Mouse (Mus musculus) G1E (cell line): ENCODE data around the gene Prf1. TPM values are rescaled to one million over a fixed set of nuclear protein-coding genes. Genes with fewer than 3 reads are reported as not detected.

Experiments used
- ATAC-seq: 2 replicates; pipeline ENCODE4 v1.8.0; 2016; ENCODE audit warnings: mild to moderate bottlenecking; ENCODE audit not compliant: insufficient number of reproducible peaks, poor library complexity, low FRiP score, severe bottlenecking; ENCODE audit errors: extremely low read depth
- DNase-seq: peaks from one replicate; pipeline ENCODE4 v3.0.0; 2012; ENCODE audit warnings: low spot score
- H3K27me3 ChIP-seq: 2 replicates; pipeline ENCODE4 v1.6.1; 2012; ENCODE audit warnings: mild to moderate bottlenecking, low read length, inconsistent platforms; ENCODE audit not compliant: insufficient read depth
- H3K36me3 ChIP-seq: replicated peaks from 2 replicates; pipeline ENCODE3; 2012; ENCODE audit warnings: mild to moderate bottlenecking, inconsistent platforms
- H3K4me1 ChIP-seq: 2 replicates; pipeline ENCODE4 v1.6.1; 2012; ENCODE audit warnings: low read depth, low read length, inconsistent platforms, mixed read lengths; ENCODE audit not compliant: insufficient read depth
- H3K4me3 ChIP-seq: 2 replicates; pipeline ENCODE4 v1.5.1; 2012; ENCODE audit warnings: low read depth, mild to moderate bottlenecking, inconsistent platforms, low read length, moderate library complexity, mixed read lengths
- H3K9me3 ChIP-seq: replicated peaks from 2 replicates; pipeline ENCODE4 v1.6.1; 2012; ENCODE audit warnings: inconsistent platforms
- CTCF ChIP-seq: IDR thresholded peaks from 2 replicates; pipeline ENCODE4 v1.5.1; 2012; ENCODE audit warnings: low read depth, low read length, inconsistent platforms, mixed read lengths
- GATA1 ChIP-seq: IDR thresholded peaks from 2 replicates; pipeline ENCODE4 v1.6.1; 2012; ENCODE audit warnings: borderline replicate concordance, low read length, inconsistent platforms, mixed read lengths
- GATA2 ChIP-seq: IDR thresholded peaks from 2 replicates; pipeline ENCODE4 v1.6.1; 2012; ENCODE audit warnings: low read depth, low read length, inconsistent platforms, borderline replicate concordance
- POLR2AphosphoS5 ChIP-seq: IDR thresholded peaks from 2 replicates; pipeline ENCODE4 v1.6.1; 2012; ENCODE audit warnings: low read depth, low read length, inconsistent platforms; ENCODE audit not compliant: insufficient replicate concordance
- TAL1 ChIP-seq: conservative IDR thresholded peaks from 2 replicates; pipeline ENCODE4 v1.6.1; 2012; ENCODE audit warnings: low read depth, low read length, inconsistent platforms, mixed read lengths
- polyA plus RNA-seq: library from polyadenylated mRNA; stranded (reverse); fragments of >175 nt; gene quantifications from 2 replicates; pipeline ENCODE4 v1.2.3, GENCODE M21; 2012
- total RNA-seq, 2 experiments: library from RNA; stranded (forward) in 1 of 2; stranded (reverse) in 1 of 2; fragments of 200-1000 nt in 1 of 2; fragments of >200 nt in 1 of 2; fragmentation: Nextera tagmentation in 1 of 2; gene quantifications; 2 replicates each; pipeline ENCODE4 v1.2.3; 2014 to 2017

Prf1 gene
- total RNA-seq (2014; fragmentation: Nextera tagmentation) (not detected in 2 replicates), total RNA-seq (2017) (0.05 and 0.06 TPM in 2 replicates), polyA plus RNA-seq (not detected in 2 replicates)

GRCm38 (mm10) chr10:61297477-61297876 is at the start of gene Prf1:
Gene Prf1 (plus strand): TSS chr10:61297833.
- Histone ChIP-seq H3K36me3 (no peaks in the 10 kb centered on the region), H3K4me3 (no peak within 1 kb of the TSS), H3K4me1 (no peaks in the 10 kb centered on the region), H3K27me3 (no peaks in the 10 kb centered on the region), H3K9me3 (peaks cover 16% of the 10 kb centered on the region)
- no peak for DNase-seq
- ATAC-seq: no peak
- TF ChIP-seq GATA1 (no peak), TAL1 (no peak), CTCF (no peak), GATA2 (no peak), POLR2AphosphoS5 (no peak)

GRCm38 (mm10) chr10:61248596-61249114 is 49.0 kb upstream of the Prf1 start:
- no peak overlapping the region for H3K4me3 ChIP-seq

GRCm38 (mm10) chr10:61249951-61250350 is 47.7 kb upstream of the Prf1 start:
- no peak for ATAC-seq
- H3K4me3 ChIP-seq: no peak overlapping the region
- peaks cover 44% of the 10 kb centered on the region for H3K9me3 ChIP-seq
- no peak for DNase-seq
- no peaks in the 10 kb centered on the region for H3K4me1 ChIP-seq
- no peaks in the 10 kb centered on the region for H3K36me3 ChIP-seq
- no peak for TF ChIP-seq CTCF
- TF ChIP-seq GATA1: no peak
- TF ChIP-seq POLR2AphosphoS5: no peak
- no peak for TF ChIP-seq TAL1
- no peak for TF ChIP-seq GATA2
- no peaks in the 10 kb centered on the region for H3K27me3 ChIP-seq

More at GRCm38 (mm10) chr10:61248596-61249114, 49.0 kb upstream of the Prf1 start:
- Histone ChIP-seq H3K9me3 (peaks cover 41% of the 10 kb centered on the region), H3K4me1 (no peaks in the 10 kb centered on the region), H3K36me3 (no peaks in the 10 kb centered on the region), H3K27me3 (no peaks in the 10 kb centered on the region)
- TF ChIP-seq TAL1: no peak
- no peak for TF ChIP-seq CTCF
- no peak for TF ChIP-seq GATA2
- no peak for TF ChIP-seq POLR2AphosphoS5
- TF ChIP-seq GATA1: no peak
- ATAC-seq: no peak
- DNase-seq: no peak

GRCm38 (mm10) chr10:61254761-61255160 is 42.9 kb upstream of the Prf1 start:
- DNase-seq (no peak), ATAC-seq (no peak)
- Histone ChIP-seq H3K36me3 (no peaks in the 10 kb centered on the region), H3K9me3 (peaks cover 38% of the 10 kb centered on the region), H3K4me3 (no peak overlapping the region), H3K27me3 (no peaks in the 10 kb centered on the region), H3K4me1 (no peaks in the 10 kb centered on the region)
- TF ChIP-seq GATA2: no peak
- TF ChIP-seq GATA1: no peak
- no peak for TF ChIP-seq CTCF

- H3K4me3 ChIP-seq: no peak overlapping the region
- ATAC-seq (no peak), DNase-seq (no peak)
- peaks cover 38% of the 10 kb centered on the region for H3K9me3 ChIP-seq
- TF ChIP-seq GATA1: no peak
- no peak for TF ChIP-seq GATA2
- TF ChIP-seq TAL1: no peak
- TF ChIP-seq POLR2AphosphoS5: no peak
- TF ChIP-seq CTCF: no peak
- no peaks in the 10 kb centered on the region for H3K4me1 ChIP-seq
- no peaks in the 10 kb centered on the region for H3K27me3 ChIP-seq
- H3K36me3 ChIP-seq: no peaks in the 10 kb centered on the region
These were observed 42.4 kb upstream of the Prf1 start for GRCm38 (mm10) chr10:61255190-61255589.

- DNase-seq (no peak), ATAC-seq (no peak)
- TF ChIP-seq POLR2AphosphoS5: no peak
These were observed 41.0 kb upstream of the Prf1 start for GRCm38 (mm10) chr10:61256665-61257064.

More at GRCm38 (mm10) chr10:61256665-61257064, 41.0 kb upstream of the Prf1 start:
- Histone ChIP-seq H3K4me3 (no peak overlapping the region), H3K4me1 (no peaks in the 10 kb centered on the region), H3K9me3 (peaks cover 43% of the 10 kb centered on the region), H3K27me3 (no peaks in the 10 kb centered on the region), H3K36me3 (no peaks in the 10 kb centered on the region)
